Mouse (Mus musculus) MEL (cell line): Measurements from ENCODE around the gene Usf3. TPM values are rescaled to one million over a fixed set of nuclear protein-coding genes. Genes with fewer than 3 reads are reported as not detected.

ENCODE experiments used
- DNase-seq: peaks from one replicate; pipeline ENCODE4 v3.0.0; 2011; ENCODE audit warnings: low read depth, low spot score
- H3K27ac ChIP-seq: 2 replicates; pipeline ENCODE4 v1.5.1; 2012; ENCODE audit warnings: low read depth, mild to moderate bottlenecking, control low read depth, low read length, moderate library complexity; ENCODE audit not compliant: control insufficient read depth
- H3K27me3 ChIP-seq, 2 experiments: fragments of 150-350 bp in 1 of 2; sonication (generic) in 1 of 2; 2 replicates each; pipeline ENCODE4 v1.6.1; 2012; ENCODE audit warnings: low read length in 2 of 2, mild to moderate bottlenecking in 2 of 2, improper control_type of control experiment in 1 of 2, moderate library complexity in 1 of 2; ENCODE audit not compliant: insufficient read depth in 2 of 2, control insufficient read depth in 1 of 2
- H3K36me3 ChIP-seq, 2 experiments: 2 replicates each; pipeline ENCODE4 v1.6.1; 2012 to 2014; ENCODE audit warnings: low read length in 2 of 2, improper control_type of control experiment in 1 of 2, inconsistent platforms in 1 of 2, mild to moderate bottlenecking in 1 of 2; ENCODE audit not compliant: insufficient read depth in 2 of 2, control insufficient read depth in 1 of 2
- H3K4me1 ChIP-seq, 2 experiments: fragments of 150-350 bp in 1 of 2; sonication (generic) in 1 of 2; 2 replicates each; pipeline ENCODE4 v1.6.1; 2012; ENCODE audit warnings: low read length in 2 of 2, improper control_type of control experiment in 1 of 2, mild to moderate bottlenecking in 1 of 2; ENCODE audit not compliant: insufficient read depth in 2 of 2, control insufficient read depth in 1 of 2
- H3K4me3 ChIP-seq, 2 experiments: fragments of 150-350 bp in 1 of 2; sonication (generic) in 1 of 2; 2 replicates each; pipeline ENCODE4 v1.5.1; 2012; ENCODE audit warnings: low read depth in 2 of 2, low read length in 2 of 2, mild to moderate bottlenecking in 2 of 2, moderate library complexity in 2 of 2, control low read depth in 1 of 2, improper control_type of control experiment in 1 of 2; ENCODE audit not compliant: control insufficient read depth in 1 of 2, insufficient read depth in 1 of 2
- H3K79me2 ChIP-seq: 2 replicates; pipeline ENCODE4 v1.6.1; 2012; ENCODE audit warnings: mild to moderate bottlenecking, low read length, moderate library complexity; ENCODE audit not compliant: control insufficient read depth, poor library complexity, insufficient read depth
- H3K9ac ChIP-seq: 2 replicates; pipeline ENCODE4 v1.6.1; 2012; ENCODE audit warnings: low read depth, mild to moderate bottlenecking, control low read depth, low read length, moderate library complexity; ENCODE audit not compliant: control insufficient read depth, poor library complexity, severe bottlenecking
- H3K9me3 ChIP-seq: fragments of 150-350 bp; sonication (generic); replicated peaks from 2 replicates; pipeline ENCODE4 v1.6.1; 2012; ENCODE audit warnings: mild to moderate bottlenecking, low read length, improper control_type of control experiment, moderate library complexity; ENCODE audit not compliant: insufficient read depth
- CHD1 ChIP-seq: IDR thresholded peaks from 2 replicates; pipeline ENCODE4 v1.6.1; 2012; ENCODE audit warnings: low read depth, mild to moderate bottlenecking, inconsistent platforms, low read length, improper control_type of control experiment
- CTCF ChIP-seq, 3 experiments: IDR thresholded peaks in 2 of 3; conservative IDR thresholded peaks in 1 of 3; 2 replicates each; pipeline ENCODE4 v1.5.1; 2011 to 2012; ENCODE audit warnings: low read length in 3 of 3, low read depth in 2 of 3, mild to moderate bottlenecking in 2 of 3, improper control_type of control experiment in 1 of 3, inconsistent platforms in 1 of 3, mixed read lengths in 1 of 3, moderate library complexity in 1 of 3; ENCODE audit not compliant: control insufficient read depth in 1 of 3, insufficient read depth in 1 of 3, poor library complexity in 1 of 3, severe bottlenecking in 1 of 3
- E2F4 ChIP-seq: IDR thresholded peaks from 2 replicates; pipeline ENCODE4 v1.6.1; 2011; ENCODE audit warnings: low read depth, low read length, improper control_type of control experiment, borderline replicate concordance
- ELF1 ChIP-seq: IDR thresholded peaks from 2 replicates; pipeline ENCODE4 v1.6.1; 2014; ENCODE audit warnings: low read depth, mild to moderate bottlenecking, inconsistent platforms, low read length, improper control_type of control experiment, moderate library complexity
- EP300 ChIP-seq, 2 experiments: IDR thresholded peaks; 2 replicates each; pipeline ENCODE4 v1.6.1; 2011; ENCODE audit warnings: improper control_type of control experiment in 2 of 2, low read length in 2 of 2, low read depth in 1 of 2, mild to moderate bottlenecking in 1 of 2
- GABPA ChIP-seq: IDR thresholded peaks from 2 replicates; pipeline ENCODE4 v1.6.1; 2012; ENCODE audit warnings: low read depth, mild to moderate bottlenecking, inconsistent platforms, low read length, improper control_type of control experiment, moderate library complexity
- JUND ChIP-seq: IDR thresholded peaks from 2 replicates; pipeline ENCODE4 v1.6.1; 2011; ENCODE audit warnings: low read depth, mild to moderate bottlenecking, improper control_type of control experiment, low read length
- MAFK ChIP-seq: IDR thresholded peaks from 2 replicates; pipeline ENCODE4 v1.6.1; 2011; ENCODE audit warnings: low read depth, mild to moderate bottlenecking, low read length, improper control_type of control experiment, borderline replicate concordance
- MEF2A ChIP-seq: IDR thresholded peaks from 2 replicates; pipeline ENCODE4 v1.6.1; 2014; ENCODE audit warnings: low read depth, mild to moderate bottlenecking, inconsistent platforms, low read length, improper control_type of control experiment; ENCODE audit not compliant: poor library complexity, insufficient replicate concordance, severe bottlenecking; ENCODE audit errors: extremely low read depth
- MYB ChIP-seq: IDR thresholded peaks from 2 replicates; pipeline ENCODE4 v1.6.1; 2011; ENCODE audit warnings: mild to moderate bottlenecking, low read depth, low read length, improper control_type of control experiment
- POLR2A ChIP-seq, 2 experiments: IDR thresholded peaks; 2 replicates each; pipeline ENCODE4 v1.6.1; 2011 to 2012; ENCODE audit warnings: low read length in 2 of 2, mild to moderate bottlenecking in 2 of 2, control low read depth in 1 of 2, improper control_type of control experiment in 1 of 2, low read depth in 1 of 2, moderate library complexity in 1 of 2; ENCODE audit not compliant: control insufficient read depth in 1 of 2, insufficient read depth in 1 of 2, poor library complexity in 1 of 2
- POLR2AphosphoS2 ChIP-seq: IDR thresholded peaks from 2 replicates; pipeline ENCODE4 v1.6.1; 2011; ENCODE audit warnings: low read length, improper control_type of control experiment
- SIN3A ChIP-seq: IDR thresholded peaks from 2 replicates; pipeline ENCODE4 v1.6.1; 2012; ENCODE audit warnings: low read length, improper control_type of control experiment, inconsistent platforms
- TAL1 ChIP-seq: IDR thresholded peaks from 2 replicates; pipeline ENCODE4 v1.6.1; 2012; ENCODE audit warnings: mild to moderate bottlenecking, inconsistent platforms, low read length, moderate library complexity, mixed read lengths
- TBP ChIP-seq: IDR thresholded peaks from 2 replicates; pipeline ENCODE4 v1.8.0; 2011; ENCODE audit warnings: low read depth, low read length, improper control_type of control experiment
- UBTF ChIP-seq: IDR thresholded peaks from 2 replicates; pipeline ENCODE4 v1.6.1; 2012; ENCODE audit warnings: low read depth, mild to moderate bottlenecking, inconsistent platforms, low read length, improper control_type of control experiment, moderate library complexity, borderline replicate concordance; ENCODE audit not compliant: insufficient read depth
- USF1 ChIP-seq: IDR thresholded peaks from 2 replicates; pipeline ENCODE4 v1.6.1; 2014; ENCODE audit warnings: low read depth, mild to moderate bottlenecking, inconsistent platforms, low read length, improper control_type of control experiment, moderate library complexity
- USF2 ChIP-seq, 2 experiments: IDR thresholded peaks; 2 replicates each; pipeline ENCODE4 v1.6.1; 2011 to 2012; ENCODE audit warnings: improper control_type of control experiment in 2 of 2, low read length in 2 of 2, borderline replicate concordance in 1 of 2, inconsistent platforms in 1 of 2, low read depth in 1 of 2, mild to moderate bottlenecking in 1 of 2; ENCODE audit not compliant: insufficient read depth in 1 of 2
- ZC3H11A ChIP-seq: IDR thresholded peaks from 2 replicates; pipeline ENCODE4 v1.6.1; 2012; ENCODE audit warnings: low read depth, mild to moderate bottlenecking, inconsistent platforms, low read length, improper control_type of control experiment
- ZKSCAN1 ChIP-seq: IDR thresholded peaks from 2 replicates; pipeline ENCODE4 v1.6.1; 2012; ENCODE audit warnings: low read depth, mild to moderate bottlenecking, inconsistent platforms, low read length, improper control_type of control experiment, moderate library complexity
- ZMIZ1 ChIP-seq: IDR thresholded peaks from 2 replicates; pipeline ENCODE4 v1.6.1; 2012; ENCODE audit warnings: low read depth, mild to moderate bottlenecking, inconsistent platforms, low read length, improper control_type of control experiment, moderate library complexity
- polyA plus RNA-seq, 2 experiments: library from polyadenylated mRNA; stranded (reverse) in 1 of 2; unstranded in 1 of 2; fragments of >175 nt in 1 of 2; fragments of >200 nt in 1 of 2; gene quantifications; 2 replicates each; pipeline versions ENCODE4 v1.2.1 to v1.2.4; 2012; ENCODE audit warnings: low replicate concordance in 2 of 2, low read depth in 1 of 2; ENCODE audit not compliant: insufficient read length in 2 of 2, insufficient read depth in 1 of 2, missing spikeins in 1 of 2
- total RNA-seq: library from RNA; depleted of rRNA; stranded (reverse); fragments of 300-350 nt; gene quantifications from 2 replicates; pipeline ENCODE4 v1.2.3, GENCODE M21; 2012

Gene Usf3
- total and polyA plus RNA-seq, 3 experiments, result 3.4 to 89.6 (median 11.0) TPM

DNA sequence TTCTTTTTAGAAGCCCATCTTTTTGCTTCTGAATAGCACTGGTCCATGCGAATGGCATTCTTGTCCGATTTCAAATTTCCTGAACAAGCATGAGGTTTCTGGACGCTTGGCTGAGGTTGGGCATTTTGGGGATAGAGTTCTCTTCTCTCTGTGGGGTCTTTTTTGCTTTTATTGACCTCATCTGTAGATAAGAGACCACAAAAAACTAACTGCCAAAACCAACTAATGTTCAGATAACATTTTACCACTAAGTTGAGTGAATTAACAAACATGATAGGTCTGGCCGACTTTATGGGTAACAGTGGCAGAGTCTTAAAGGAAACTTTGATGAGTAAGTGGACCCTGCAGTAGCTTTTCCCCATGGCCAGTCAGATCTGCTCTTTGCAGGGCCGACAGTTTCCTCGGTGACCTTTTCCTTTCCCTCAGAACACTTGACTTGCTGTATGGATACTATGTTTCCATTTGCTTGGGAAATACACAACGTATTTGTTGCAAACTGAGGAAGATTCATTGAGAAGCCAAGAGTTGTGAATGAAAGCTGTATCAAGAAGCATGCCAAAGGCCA, 1.0 kb downstream of the Usf3 start (continued):
- TF ChIP-seq MEF2A (no peak), CTCF (IDR thresholded peaks at IDR 0.05 in 2 of 3, conservative IDR thresholded peaks at IDR 0.05 in 1 of 3; ENCODE audit: control insufficient read depth in 1 of 3, insufficient read depth in 1 of 3, low read depth in 2 of 3, low read length in 3 of 3, poor library complexity in 1 of 3, severe bottlenecking in 1 of 3) (no peak), ZC3H11A (no peak), TAL1 (no peak), ZKSCAN1 (0 out of 2 replicates have a peak, but pooled peaks have one; percentile 26), UBTF (no peak), ZMIZ1 (peak; percentile 75; the same call in 1 of the 2 replicates), SIN3A (peak; percentile 89)

DNA sequence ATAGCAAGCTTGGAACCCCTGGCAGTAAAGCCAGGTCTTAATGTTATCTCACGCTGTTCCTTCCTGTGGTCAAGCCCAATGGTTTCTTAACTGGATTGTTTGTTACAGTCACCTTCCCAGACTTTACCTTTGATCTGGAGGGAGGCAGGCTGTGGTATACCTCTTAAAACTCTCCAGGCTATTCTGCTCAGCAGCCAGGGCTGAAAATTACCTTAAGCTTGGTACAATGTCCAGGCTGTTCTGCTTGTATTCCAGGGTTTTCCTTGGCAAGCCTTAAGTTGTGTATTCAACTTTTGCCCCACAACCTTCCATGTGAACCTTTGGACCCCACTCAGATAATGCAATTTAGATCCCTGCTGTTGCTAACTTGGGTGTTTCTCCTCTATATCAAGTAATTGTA, 2.0 kb downstream of the Usf3 start:
- H3K9me3 ChIP-seq, result no peaks in the 10 kb centered on the region
- 0 out of 4 replicates have a peak overlapping the region, but pooled peaks of 1 of the 2 experiments have one; percentile 2 for H3K4me3 ChIP-seq
- TF ChIP-seq USF1 (no peak), POLR2AphosphoS2 (no peak), CHD1 (0 out of 2 replicates have a peak, but pooled peaks have one; percentile 6)
- H3K79me2 ChIP-seq, result peaks cover 26% of the 10 kb centered on the region
- peak overlapping the region; percentile 31; the same call in 1 of the 2 replicates for H3K27ac ChIP-seq
- peaks cover 17 to 22% of the 10 kb centered on the region in 2 experiments for H3K4me1 ChIP-seq
- no peaks in the 10 kb centered on the region for H3K27me3 ChIP-seq
- DNase-seq, result peak; percentile 30
- H3K36me3 ChIP-seq, result peaks cover 0 to 26% of the 10 kb centered on the region in 2 experiments; a peak in 2 of 4 replicates
- peak overlapping the region; percentile 27; the same call in 1 of the 2 replicates for H3K9ac ChIP-seq

DNA sequence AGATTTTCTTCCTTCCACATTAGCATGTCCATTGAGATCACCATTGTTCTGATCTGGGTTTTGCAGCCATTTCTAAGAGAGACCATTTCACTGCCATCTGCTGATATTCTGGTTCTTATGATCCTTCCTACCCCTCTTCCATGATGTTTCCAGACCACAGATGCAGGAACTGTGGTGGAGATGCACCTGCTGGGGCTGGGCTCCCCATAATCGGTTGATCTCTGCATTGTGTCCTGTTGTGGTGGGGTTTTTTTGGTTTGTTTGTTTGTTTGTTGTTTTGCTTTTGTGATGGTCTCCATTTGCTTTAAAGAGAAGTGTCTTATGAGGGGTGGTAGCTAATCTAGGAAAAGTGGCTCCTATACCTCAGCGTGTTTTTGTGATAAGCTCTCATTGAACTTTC, 3.5 kb downstream of the Usf3 start:
- Histone ChIP-seq H3K4me3 (no peak overlapping the region), H3K79me2 (peaks cover 26% of the 10 kb centered on the region), H3K4me1 (peaks cover 17 to 24% of the 10 kb centered on the region in 2 experiments), H3K27me3 (no peaks in the 10 kb centered on the region), H3K9ac (no peak overlapping the region), H3K36me3 (peaks cover 0 to 30% of the 10 kb centered on the region in 2 experiments; a peak in 2 of 4 replicates), H3K9me3 (no peaks in the 10 kb centered on the region), H3K27ac (no peak overlapping the region)
- TF ChIP-seq ZKSCAN1 (no peak), ZMIZ1 (no peak), E2F4 (no peak), TBP (no peak), GABPA (no peak), ELF1 (no peak), EP300 (IDR thresholded peaks at IDR 0.05; ENCODE audit: low read depth in 1 of 2, low read length in 2 of 2) (no peak), CHD1 (no peak), JUND (no peak), MAFK (no peak), USF2 (IDR thresholded peaks at IDR 0.05; ENCODE audit: borderline replicate concordance in 1 of 2, insufficient read depth in 1 of 2, low read depth in 1 of 2, low read length in 2 of 2) (no peak), MYB (no peak), POLR2A (IDR thresholded peaks at IDR 0.05; ENCODE audit: control insufficient read depth in 1 of 2, insufficient read depth in 1 of 2, low read depth in 1 of 2, low read length in 2 of 2, poor library complexity in 1 of 2) (no peak)
- DNase-seq, result no peak
